Mouse (Mus musculus): ENCODE measurements around the gene Cacng8. TPM values are rescaled to one million over a fixed set of nuclear protein-coding genes. Genes with fewer than 3 reads are reported as not detected.

Cacng8 gene
- total and polyA plus RNA-seq, 3 experiments: 5.6 to 9.2 TPM; not detected in 1

DNA sequence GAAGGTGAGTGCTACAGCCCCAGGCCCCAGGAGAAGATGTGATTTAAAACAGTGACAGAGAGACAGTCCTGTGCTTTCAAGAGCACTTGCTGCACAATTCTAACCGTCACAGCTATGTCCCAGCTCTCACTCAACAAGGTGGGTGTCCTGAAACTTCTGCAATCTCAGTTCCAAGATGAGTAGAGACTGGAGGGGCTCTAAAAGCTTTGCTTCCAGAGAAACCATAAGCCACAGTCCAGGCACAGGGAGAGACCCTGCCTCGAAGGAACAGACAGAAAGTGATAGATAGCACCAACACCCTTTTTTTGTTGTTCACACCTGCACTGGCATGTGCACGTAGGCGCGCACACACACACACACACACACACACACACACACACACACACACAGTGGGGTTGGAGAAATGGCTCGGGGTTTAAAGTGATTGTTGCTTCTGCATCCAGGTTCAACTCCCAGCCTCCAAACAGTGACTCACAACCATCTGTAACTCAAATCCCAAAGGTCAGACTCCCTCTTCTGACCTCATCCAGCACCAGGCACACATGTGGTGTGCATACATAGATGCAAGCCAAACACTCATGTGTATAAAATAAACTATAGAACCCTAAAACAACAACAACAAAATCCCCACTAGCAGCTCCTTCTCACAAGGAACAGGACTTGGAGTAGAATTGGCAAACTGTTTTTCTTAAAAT, 4.3 kb upstream of the Cacng8 start:
- Histone ChIP-seq H3K4me3 (ENCODE audit: control insufficient read depth in 1 of 2, insufficient read depth in 1 of 2, low read depth in 2 of 2, low read length in 2 of 2) (peak overlapping the region; percentile 64 to 69), H3K9me3 (replicated peaks; ENCODE audit: insufficient read depth, low read length) (no peaks in the 10 kb centered on the region), H3K36me3 (ENCODE audit: control insufficient read depth in 1 of 2, insufficient read depth in 2 of 2, low read length in 2 of 2) (peaks cover 4 to 20% of the 10 kb centered on the region in 2 experiments), H3K9ac (ENCODE audit: control insufficient read depth, low read depth, low read length, poor library complexity, severe bottlenecking) (peak overlapping the region; percentile 70), H3K27ac (ENCODE audit: control insufficient read depth, low read depth, low read length) (peak overlapping the region; percentile 88), H3K79me2 (ENCODE audit: control insufficient read depth, insufficient read depth, low read length, poor library complexity) (peaks cover 16% of the 10 kb centered on the region), H3K27me3 (ENCODE audit: control insufficient read depth in 1 of 2, insufficient read depth in 2 of 2, low read length in 2 of 2) (no peaks in the 10 kb centered on the region), H3K4me1 (ENCODE audit: control insufficient read depth in 1 of 2, insufficient read depth in 2 of 2, low read length in 2 of 2) (peaks cover 0 to 17% of the 10 kb centered on the region in 2 experiments; a peak in 3 of 4 replicates)
- peak; percentile 52 for DNase-seq (ENCODE audit: low read depth, low spot score)
- peak; percentile 37; the same call in 1 of the 2 replicates for TF ChIP-seq NELFE (IDR thresholded peaks at IDR 0.05; ENCODE audit: low read depth, low read length)
- peak; percentile 45; the same call in 1 of the 2 replicates for TF ChIP-seq MAX (IDR thresholded peaks at IDR 0.05; ENCODE audit: low read length)
- TF ChIP-seq MXI1 (IDR thresholded peaks at IDR 0.05; ENCODE audit: low read depth, low read length): peak; percentile 59; the same call in 1 of the 2 replicates
- TF ChIP-seq POLR2A (IDR thresholded peaks at IDR 0.05; ENCODE audit: control insufficient read depth in 1 of 2, insufficient read depth in 1 of 2, low read depth in 1 of 2, low read length in 2 of 2, poor library complexity in 1 of 2): peak; percentile 26 to 32; a peak in 1 of 4 replicates
- TF ChIP-seq SMC3 (IDR thresholded peaks at IDR 0.05; ENCODE audit: low read depth, low read length): 0 out of 2 replicates have a peak, but pooled peaks have one; percentile 1
- TF ChIP-seq CHD1 (IDR thresholded peaks at IDR 0.05; ENCODE audit: low read depth, low read length): 0 out of 2 replicates have a peak, but pooled peaks have one; percentile 47
- no peak for TF ChIP-seq MYC (IDR thresholded peaks at IDR 0.05; ENCODE audit: low read depth, low read length)
- no peak for TF ChIP-seq JUND (IDR thresholded peaks at IDR 0.05; ENCODE audit: low read depth, low read length)
- 0 out of 2 replicates have a peak, but pooled peaks have one; percentile 27 for TF ChIP-seq HCFC1 (IDR thresholded peaks at IDR 0.05; ENCODE audit: low read depth, low read length)

DNA sequence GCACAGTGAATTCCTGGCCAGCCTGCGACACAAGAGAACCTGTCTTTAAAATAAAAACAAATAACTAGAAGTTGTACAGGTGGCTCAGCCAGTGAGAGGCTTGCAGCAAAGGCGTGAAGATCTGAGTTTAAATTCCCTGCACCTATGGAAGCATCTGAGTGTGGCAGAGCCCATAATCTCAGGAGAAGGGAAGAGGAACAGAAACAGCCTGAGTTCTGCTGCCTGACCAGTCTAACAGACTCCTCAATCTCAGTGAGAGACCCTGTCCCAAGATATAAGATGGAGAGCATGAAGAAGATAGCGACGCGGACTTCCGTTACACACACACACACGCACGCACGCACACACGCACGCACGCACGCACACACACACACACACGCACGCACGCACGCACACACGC, 2.7 kb upstream of the Cacng8 start:
- no peak overlapping the region for H3K9ac ChIP-seq (ENCODE audit: control insufficient read depth, low read depth, low read length, poor library complexity, severe bottlenecking)
- H3K4me1 ChIP-seq (ENCODE audit: control insufficient read depth in 1 of 2, insufficient read depth in 2 of 2, low read length in 2 of 2): peaks cover 0 to 21% of the 10 kb centered on the region in 2 experiments; a peak in 3 of 4 replicates
- H3K4me3 ChIP-seq (ENCODE audit: control insufficient read depth in 1 of 2, insufficient read depth in 1 of 2, low read depth in 2 of 2, low read length in 2 of 2): no peak overlapping the region
- DNase-seq (ENCODE audit: low read depth, low spot score): no peak
- no peaks in the 10 kb centered on the region for H3K9me3 ChIP-seq (replicated peaks; ENCODE audit: insufficient read depth, low read length)
- no peak for TF ChIP-seq MAZ (IDR thresholded peaks at IDR 0.05; ENCODE audit: low read depth, low read length)
- TF ChIP-seq POLR2A (IDR thresholded peaks at IDR 0.05; ENCODE audit: control insufficient read depth in 1 of 2, insufficient read depth in 1 of 2, low read depth in 1 of 2, low read length in 2 of 2, poor library complexity in 1 of 2): no peak
- TF ChIP-seq UBTF (IDR thresholded peaks at IDR 0.05; ENCODE audit: borderline replicate concordance, insufficient read depth, low read depth, low read length): no peak
- no peak for TF ChIP-seq GABPA (IDR thresholded peaks at IDR 0.05; ENCODE audit: low read depth, low read length)
- TF ChIP-seq ZMIZ1 (IDR thresholded peaks at IDR 0.05; ENCODE audit: low read depth, low read length): no peak
- H3K79me2 ChIP-seq (ENCODE audit: control insufficient read depth, insufficient read depth, low read length, poor library complexity): peaks cover 16% of the 10 kb centered on the region
- H3K36me3 ChIP-seq (ENCODE audit: control insufficient read depth in 1 of 2, insufficient read depth in 2 of 2, low read length in 2 of 2): peaks cover 4 to 23% of the 10 kb centered on the region in 2 experiments
- no peak overlapping the region for H3K27ac ChIP-seq (ENCODE audit: control insufficient read depth, low read depth, low read length)
- no peaks in the 10 kb centered on the region for H3K27me3 ChIP-seq (ENCODE audit: control insufficient read depth in 1 of 2, insufficient read depth in 2 of 2, low read length in 2 of 2)

Measured in MEL (cell line).